Mouse (Mus musculus) left cerebral cortex, adult 18-20 months (tissue): ENCODE results near the gene Smco3. TPM values are rescaled to one million over a fixed set of nuclear protein-coding genes. Genes with fewer than 3 reads are reported as not detected.
A peak's percentile ranks its signal among the peaks of the same experiment; 100 is the strongest.
"Not testable (repeated sequence)": the region's sequence is repeated elsewhere in the genome, so short reads cannot be mapped to it uniquely, and the experiment has no call there.

Experiments
- DNase-seq, 2 experiments: peaks; one replicate each; pipeline ENCODE4 v3.0.0; 2021 to 2022; ENCODE audit warnings: low spot score in 2 of 2, mixed read lengths in 1 of 2
- total RNA-seq, 2 experiments: library from RNA; stranded (reverse); gene quantifications; 2 replicates each; pipeline ENCODE4 v1.2.3; 2021

The Smco3 gene
- total RNA-seq, 2 experiments from 2014 or later: 4.9 to 5.3 TPM

DNA sequence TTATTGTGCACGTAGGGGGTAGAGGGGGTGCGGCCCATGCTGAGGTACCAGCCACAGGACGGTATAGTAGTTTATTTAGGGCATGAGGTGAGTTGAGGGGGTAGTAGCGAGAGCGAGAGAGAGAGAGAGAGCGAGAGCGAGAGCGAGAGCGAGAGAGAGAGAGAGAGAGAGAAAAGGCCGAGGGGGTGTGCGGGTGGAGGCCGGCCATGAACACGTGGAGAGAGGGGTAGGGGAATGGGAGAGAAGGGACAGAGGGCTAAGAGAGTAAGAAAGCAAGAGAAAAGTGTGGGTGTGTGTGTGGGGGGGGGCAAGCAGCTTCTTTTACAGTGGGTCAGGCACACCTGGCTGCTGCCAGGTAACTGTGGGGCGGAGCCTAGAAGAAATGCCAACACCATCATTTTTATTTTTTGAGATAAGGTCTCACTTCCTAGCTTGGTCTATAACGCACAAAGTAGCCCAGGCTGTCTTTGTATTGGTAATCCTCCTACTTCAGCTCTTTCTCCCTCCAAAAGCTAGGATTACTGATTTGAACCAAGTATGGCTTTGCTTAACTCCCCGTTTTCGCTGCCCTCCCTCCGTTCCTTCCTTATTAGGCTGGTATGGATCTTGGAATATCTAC lies 27.7 kb downstream of the Smco3 start:
- no peak for DNase-seq

DNA sequence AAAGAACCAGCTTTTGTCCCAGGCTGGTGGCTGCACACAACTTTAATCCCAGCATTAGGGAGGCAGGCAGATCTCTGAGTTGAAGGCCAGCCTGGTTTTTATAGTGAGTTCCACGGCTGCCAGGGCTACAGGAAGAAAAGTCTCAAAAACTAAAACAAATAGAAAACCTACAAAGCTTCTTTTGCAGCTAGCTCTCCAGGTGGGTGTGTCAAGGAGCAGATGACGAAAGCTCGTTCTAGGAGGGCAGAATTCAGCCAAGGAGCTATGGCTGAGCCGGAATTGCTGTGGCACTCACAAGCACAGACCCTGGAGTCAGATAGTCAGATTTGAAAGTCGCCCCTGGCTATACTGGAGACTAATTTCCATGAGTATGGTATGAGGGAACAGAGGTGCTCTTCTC lies 28.4 kb downstream of the Smco3 start:
- no peak for DNase-seq

DNA sequence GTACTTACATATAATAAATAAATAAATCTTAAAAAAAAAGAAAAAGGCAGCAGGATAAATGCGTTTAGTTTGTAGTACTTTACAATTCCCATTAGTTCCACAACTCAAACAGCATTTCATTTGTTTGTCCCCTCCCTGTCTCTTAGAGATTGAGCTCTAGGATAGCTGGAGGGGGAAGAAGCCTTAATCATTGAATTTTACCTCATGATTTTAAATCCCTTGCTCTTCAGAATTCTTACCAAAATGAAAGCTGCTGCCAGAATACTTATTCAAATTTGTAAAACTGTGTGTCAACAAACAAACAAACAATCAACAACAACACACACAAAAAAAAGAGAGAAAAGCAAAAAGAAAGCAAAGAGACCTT lies 29.9 kb downstream of the Smco3 start:
- DNase-seq: no peak

GRCm38 (mm10) chr6:136804705-136805408 lies 30.4 kb downstream of the Smco3 start:
- no peak for DNase-seq

- peak; percentile 95 for DNase-seq
These were observed 31.3 kb downstream of the Smco3 start, which contains the start of gene Hist4h4 for GRCm38 (mm10) chr6:136803739-136804633. Hist4h4 (minus strand) TSS chr6:136804415.

GRCm38 (mm10) chr6:136803093-136803738 lies 32.0 kb downstream of the Smco3 start:
- no peak for DNase-seq

DNA sequence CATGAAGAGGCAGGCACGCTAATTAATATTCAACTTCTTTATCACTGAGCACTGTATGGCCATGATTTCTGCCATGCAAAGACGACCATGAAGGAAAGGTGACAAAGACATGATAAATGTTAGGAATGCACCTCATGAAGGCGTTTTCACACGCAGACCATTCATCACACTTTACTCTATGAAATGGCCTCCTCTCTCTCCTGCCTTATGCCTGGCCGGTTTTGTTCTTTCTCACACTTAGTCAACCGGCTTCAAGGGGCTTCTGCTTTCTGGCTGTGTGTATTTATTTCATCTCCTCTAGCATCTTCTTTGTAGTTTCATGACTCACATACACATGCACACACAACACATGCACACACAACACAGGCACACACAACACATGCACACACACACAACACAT lies 34.0 kb downstream of the Smco3 start:
- no peak for DNase-seq

- no peak for DNase-seq
These were observed 34.5 kb downstream of the Smco3 start for GRCm38 (mm10) chr6:136800710-136801109.

DNA sequence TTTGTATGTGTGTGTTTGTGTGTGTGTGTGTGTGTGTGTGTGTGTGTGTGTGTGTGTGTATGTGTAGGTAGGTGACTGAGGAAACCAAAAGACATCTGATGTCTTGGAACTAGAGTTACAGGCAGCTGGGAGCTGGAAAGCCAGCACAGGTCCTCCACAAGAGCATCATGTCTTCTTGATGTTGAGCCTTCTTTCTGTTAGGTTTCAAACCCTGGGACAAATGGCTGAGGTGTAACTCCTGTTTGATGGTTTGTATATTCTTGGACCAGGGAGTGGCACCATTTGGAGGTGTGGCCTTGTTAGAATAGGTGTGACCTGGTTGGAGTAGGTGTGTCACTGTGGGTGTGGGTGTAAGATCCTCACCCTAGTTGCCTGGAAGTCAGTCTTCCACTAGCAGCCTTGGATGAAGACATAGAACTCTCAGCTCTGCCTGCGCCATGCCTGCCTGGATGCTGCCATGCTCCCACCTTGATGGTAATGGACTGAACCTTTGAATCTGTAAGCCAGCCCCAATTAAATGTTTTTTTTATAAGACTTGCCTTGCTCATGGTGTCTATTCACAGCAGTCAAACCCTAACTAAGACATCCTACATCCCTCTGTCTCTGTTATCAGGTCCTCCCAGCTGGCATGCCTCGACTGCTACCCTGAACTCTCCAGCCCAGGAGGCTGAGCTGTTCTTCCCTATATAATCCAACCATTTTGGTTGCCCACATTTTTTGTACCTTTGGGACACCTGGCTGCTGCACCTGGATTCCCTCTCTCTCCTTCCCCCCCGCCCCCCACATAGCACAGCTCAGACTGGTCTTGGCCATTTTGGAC lies 37.2 kb downstream of the Smco3 start:
- DNase-seq: not testable (repeated sequence)

DNA sequence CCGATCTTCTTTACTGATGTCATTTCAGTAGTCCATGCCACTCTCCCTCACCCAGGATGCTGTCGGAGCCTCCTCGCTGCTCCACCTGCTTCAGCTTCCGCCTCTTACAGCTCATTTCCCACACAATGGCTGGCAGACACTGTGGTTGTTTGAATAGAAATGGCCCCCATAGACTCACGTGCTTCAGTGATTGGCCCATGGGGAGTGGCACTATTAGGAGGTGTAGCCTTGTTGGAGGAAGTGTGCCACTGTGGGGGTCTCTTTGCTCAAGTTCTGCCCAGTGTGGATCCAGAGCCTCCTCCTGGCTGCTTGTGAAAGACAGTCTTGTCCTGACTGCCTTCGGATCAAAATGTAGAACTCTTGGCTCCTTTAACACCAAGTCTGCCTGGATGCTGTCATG lies 39.4 kb downstream of the Smco3 start:
- no peak for DNase-seq

DNA sequence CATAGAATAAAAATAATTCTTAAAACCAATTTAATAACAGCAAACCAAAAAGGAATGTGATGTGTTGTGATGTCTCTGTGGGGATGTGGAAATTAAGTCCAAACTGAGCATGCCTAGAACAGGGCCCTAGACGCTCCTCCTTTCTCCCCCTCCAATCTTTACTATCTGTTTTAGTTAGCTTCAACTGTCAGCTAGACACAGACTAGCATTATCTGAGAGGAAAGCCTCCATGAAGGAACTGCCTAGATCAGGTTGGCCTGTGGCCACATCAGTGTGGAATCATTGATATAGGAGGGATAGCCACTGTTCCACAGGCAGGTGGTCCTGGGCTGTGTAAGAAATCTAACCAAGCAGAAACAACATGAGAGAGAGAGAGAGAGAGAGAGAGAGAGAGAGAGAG lies 40.1 kb downstream of the Smco3 start:
- DNase-seq: no peak

- no peak for DNase-seq
These were observed 41.3 kb downstream of the Smco3 start for GRCm38 (mm10) chr6:136793831-136794525.

GRCm38 (mm10) chr6:136792884-136793758 lies 42.1 kb downstream of the Smco3 start:
- no peak for DNase-seq

DNA sequence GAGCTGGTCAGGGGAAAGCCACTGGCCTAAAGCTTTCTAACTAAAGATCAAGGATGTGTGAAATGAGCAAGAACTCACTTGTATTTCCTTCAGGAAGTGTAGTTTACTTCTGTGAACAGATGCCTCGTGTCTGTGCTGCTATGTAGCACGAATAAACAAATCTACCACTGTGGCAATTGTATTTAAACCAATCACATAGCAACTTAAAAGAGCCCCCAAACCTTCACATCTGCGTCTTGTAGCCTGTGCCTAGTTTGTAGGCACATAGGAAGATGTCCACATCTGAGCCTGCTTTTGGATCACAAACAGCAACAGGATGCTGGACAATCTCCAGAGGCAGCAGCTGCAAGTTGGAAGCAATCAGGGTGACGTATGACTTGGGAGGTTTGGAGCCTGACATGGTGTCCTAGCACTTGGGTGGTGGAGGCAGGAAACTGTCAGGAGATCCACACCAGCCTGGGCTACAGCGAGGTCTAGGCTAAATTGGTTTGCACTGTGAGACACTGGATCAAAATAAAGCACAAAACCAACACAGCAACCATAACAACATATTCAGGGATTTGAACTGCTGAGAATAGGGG lies 45.8 kb downstream of the Smco3 start:
- DNase-seq: no peak

- DNase-seq: peak in 1 of 2 experiments; percentile 20
These were observed 52.5 kb downstream of the Smco3 start for GRCm38 (mm10) chr6:136782761-136783160.

GRCm38 (mm10) chr6:136782146-136782545 lies 53.1 kb downstream of the Smco3 start:
- DNase-seq: no peak

GRCm38 (mm10) chr6:136781377-136781986 lies 53.8 kb downstream of the Smco3 start, which contains the start of gene Gucy2c:
Gucy2c (minus strand) TSS chr6:136781765.
- no peak for DNase-seq
